Mouse (Mus musculus): ENCODE measurements around the gene Susd4.

DNA sequence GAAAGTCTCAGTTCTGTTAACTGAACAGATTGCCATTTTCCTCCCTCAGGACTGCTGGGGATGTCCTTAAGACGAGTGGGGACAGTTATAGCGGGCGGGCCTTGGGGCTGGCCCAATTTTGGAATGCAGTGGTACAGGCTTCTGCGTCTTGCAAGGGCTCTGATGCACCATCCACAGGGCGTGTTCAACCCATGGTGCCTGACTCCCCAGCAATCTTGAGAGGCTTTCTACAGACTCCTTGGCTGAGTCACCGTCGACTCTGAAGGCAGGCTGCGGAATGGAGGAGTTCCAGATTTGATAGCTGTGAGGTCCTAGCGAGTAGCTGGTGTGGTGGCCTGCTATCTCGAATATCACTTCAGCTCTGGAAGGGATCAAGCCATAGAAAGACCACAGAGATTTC is 30.6 kb downstream of the Susd4 start:
- TF ChIP-seq POLR2A (IDR thresholded peaks at IDR 0.05; ENCODE audit: insufficient read depth, low read depth, low read length) (no peak), CTCF (IDR thresholded peaks at IDR 0.05; ENCODE audit: insufficient read depth, low read depth, low read length) (no peak)
